Mouse (Mus musculus): ENCODE data around the gene Clec14a. TPM values are rescaled to one million over a fixed set of nuclear protein-coding genes. Genes with fewer than 3 reads are reported as not detected.
"Not testable (repeated sequence)": the region's sequence is repeated elsewhere in the genome, so short reads cannot be mapped to it uniquely, and the experiment has no call there.

Gene Clec14a
- polyA plus RNA-seq (2015; fragmentation: Nextera tagmentation; extraction: Ambion mirVana) = 5.3 and 6.3 TPM in 2 replicates

DNA sequence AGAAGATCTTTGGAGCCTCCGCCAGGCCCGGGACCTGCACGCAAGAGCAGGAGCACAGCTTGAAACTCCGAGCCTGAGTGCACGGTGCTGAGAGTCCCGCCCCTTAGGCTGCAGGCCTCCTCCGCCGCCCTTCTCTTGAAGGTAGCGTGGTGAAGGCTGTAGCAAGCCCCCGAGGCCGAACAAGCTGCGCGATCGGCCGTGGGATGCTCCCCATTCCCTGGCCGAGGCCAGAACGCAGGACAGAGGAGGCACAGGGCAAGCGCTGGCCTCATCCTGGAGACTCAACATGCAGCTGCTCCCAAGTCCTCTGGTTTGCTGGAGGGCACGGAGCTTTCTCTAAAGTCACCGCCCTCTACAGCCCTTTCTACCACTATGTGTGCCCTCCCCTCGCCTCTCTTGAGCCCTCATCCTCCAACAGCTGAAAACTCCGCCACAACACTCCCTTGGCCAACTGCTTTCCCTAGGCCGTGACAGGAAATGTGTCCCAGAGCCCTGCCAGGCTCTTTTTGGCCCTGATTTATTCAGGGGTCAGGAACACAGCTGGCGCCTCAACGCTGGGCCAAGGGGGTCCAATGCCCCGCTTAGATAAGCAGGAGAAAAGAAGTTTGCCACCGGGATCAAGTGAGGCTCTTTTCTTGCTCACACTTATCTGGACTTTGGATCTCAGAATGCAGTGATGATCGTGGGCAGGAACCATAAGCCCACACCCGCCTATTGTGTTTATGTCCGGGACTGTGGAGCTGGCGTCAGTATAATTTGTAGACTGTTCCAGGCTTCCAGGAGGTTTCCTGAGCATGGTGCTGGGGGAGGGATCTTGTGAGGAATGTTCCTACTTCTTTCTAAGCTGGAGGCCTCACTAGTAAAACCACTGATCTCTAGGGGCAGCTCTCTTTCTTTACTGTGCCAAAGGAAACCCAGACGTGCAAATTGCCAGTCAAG, at the start of gene Clec14a:
TSS of gene Clec14a (minus strand) at position 728 of the 939 bp plus-strand sequence.
- H3K27me3 ChIP-seq (replicated peaks; ENCODE audit: control insufficient read depth, insufficient read depth, low read length) = 0 out of 2 replicates have a peak, but pooled peaks cover 3% of the 10 kb centered on the region
- peak within 1 kb of the TSS; percentile 40 for H3K9ac ChIP-seq (ENCODE audit: low read depth, low read length)
- H3K36me3 ChIP-seq (ENCODE audit: control insufficient read depth, insufficient read depth) = no peaks in the 10 kb centered on the region
- H3K4me3 ChIP-seq (ENCODE audit: low read depth, low read length) = peak within 1 kb of the TSS; percentile 37
- peak within 1 kb of the TSS; percentile 76 for H3K4me2 ChIP-seq (replicated peaks; ENCODE audit: low read depth)
- peak within 1 kb of the TSS; percentile 66 for H3K27ac ChIP-seq (ENCODE audit: low read depth, low read length)
- no peaks in the 10 kb centered on the region for H3K9me3 ChIP-seq (ENCODE audit: control insufficient read depth)
- 9% methylated on average over 32 of the region's 32 CpGs for WGBS
- no peaks in the 10 kb centered on the region for H3K4me1 ChIP-seq (replicated peaks; ENCODE audit: control insufficient read depth, insufficient read depth, low read length)
- no peak for TF ChIP-seq CTCF (IDR thresholded peaks at IDR 0.05; ENCODE audit: low read depth)
- ATAC-seq = peak; percentile 56

DNA sequence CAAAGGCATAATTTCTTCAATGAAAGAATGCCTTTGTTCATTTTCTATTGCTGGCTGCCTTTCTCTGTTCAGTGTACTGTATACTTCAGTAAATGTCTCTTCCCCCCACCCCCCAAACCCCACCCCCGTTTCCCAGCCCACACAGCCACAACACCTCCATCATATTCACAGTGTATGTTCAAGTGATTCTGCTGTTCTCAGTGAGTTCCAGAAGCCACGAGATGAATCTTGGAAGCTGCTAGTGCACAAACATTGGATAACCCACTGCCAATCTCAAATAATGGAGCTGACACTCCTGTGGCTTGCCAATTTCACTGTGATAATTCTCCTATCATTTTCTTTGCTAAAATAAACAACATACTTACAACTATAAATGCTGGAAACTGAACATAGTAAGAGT, 38.7 kb upstream of the Clec14a start:
- no peak for ATAC-seq
- Histone ChIP-seq H3K36me3 (ENCODE audit: control insufficient read depth, insufficient read depth) (no peaks in the 10 kb centered on the region), H3K27ac (ENCODE audit: low read depth, low read length) (no peak overlapping the region), H3K9me3 (ENCODE audit: control insufficient read depth) (no peaks in the 10 kb centered on the region), H3K4me2 (replicated peaks; ENCODE audit: low read depth) (no peak overlapping the region), H3K27me3 (replicated peaks; ENCODE audit: control insufficient read depth, insufficient read depth, low read length) (no peaks in the 10 kb centered on the region), H3K4me3 (ENCODE audit: low read depth, low read length) (no peak overlapping the region), H3K4me1 (replicated peaks; ENCODE audit: control insufficient read depth, insufficient read depth, low read length) (no peaks in the 10 kb centered on the region), H3K9ac (ENCODE audit: low read depth, low read length) (no peak overlapping the region)
- TF ChIP-seq CTCF (IDR thresholded peaks at IDR 0.05; ENCODE audit: low read depth) = no peak
- WGBS = 64% methylated on average over 2 of the region's 2 CpGs

DNA sequence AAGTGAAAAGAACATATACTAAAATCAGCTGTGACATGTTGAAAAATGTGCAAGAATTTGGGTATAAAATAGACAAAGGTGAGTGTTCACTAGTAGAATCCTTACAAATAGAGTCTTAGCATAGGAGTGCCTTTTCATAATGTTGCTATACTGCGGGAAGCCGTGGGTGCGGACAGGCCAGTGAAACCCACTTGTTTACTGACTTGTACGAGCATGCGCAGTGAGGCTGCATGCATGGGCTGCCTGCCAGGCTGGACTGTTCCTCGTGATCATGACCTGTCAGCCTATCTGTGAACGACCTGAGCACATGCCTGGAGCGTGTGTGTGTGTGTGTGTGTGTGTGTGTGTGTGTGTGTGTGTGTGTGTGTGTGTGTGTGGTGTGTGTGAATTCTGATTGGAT, 37.3 kb upstream of the Clec14a start:
- not testable (repeated sequence) for H3K4me2 ChIP-seq (replicated peaks; ENCODE audit: low read depth); H3K9me3 ChIP-seq (ENCODE audit: control insufficient read depth); H3K4me1 ChIP-seq (replicated peaks; ENCODE audit: control insufficient read depth, insufficient read depth, low read length); H3K9ac ChIP-seq (ENCODE audit: low read depth, low read length); H3K4me3 ChIP-seq (ENCODE audit: low read depth, low read length); H3K27me3 ChIP-seq (replicated peaks; ENCODE audit: control insufficient read depth, insufficient read depth, low read length); H3K36me3 ChIP-seq (ENCODE audit: control insufficient read depth, insufficient read depth); ATAC-seq; H3K27ac ChIP-seq (ENCODE audit: low read depth, low read length)
- 58% methylated on average over 8 of the region's 8 CpGs for WGBS

DNA sequence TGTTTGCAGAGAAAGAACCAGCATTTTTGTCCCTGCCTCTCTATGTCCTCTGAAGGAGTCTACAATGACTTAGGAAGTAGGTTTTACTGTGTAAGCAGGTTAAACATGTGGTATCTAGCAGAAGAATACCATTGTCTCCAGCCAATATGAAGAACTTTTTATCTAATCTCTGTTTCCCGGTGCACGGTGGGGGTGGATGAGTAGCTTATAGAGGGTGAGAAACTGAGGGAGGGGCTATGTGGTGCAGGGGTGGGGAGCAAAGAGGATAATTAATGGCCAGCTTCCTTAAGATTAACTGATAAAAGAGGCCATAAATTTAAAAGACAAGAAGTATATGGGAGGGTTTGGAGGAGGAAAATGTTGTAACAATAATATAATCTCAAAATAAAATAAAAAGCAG, 36.5 kb upstream of the Clec14a start:
- H3K4me3 ChIP-seq (ENCODE audit: low read depth, low read length) = no peak overlapping the region
- no peak overlapping the region for H3K27ac ChIP-seq (ENCODE audit: low read depth, low read length)
- ATAC-seq = no peak
- H3K9ac ChIP-seq (ENCODE audit: low read depth, low read length) = no peak overlapping the region
- no peaks in the 10 kb centered on the region for H3K9me3 ChIP-seq (ENCODE audit: control insufficient read depth)
- H3K36me3 ChIP-seq (ENCODE audit: control insufficient read depth, insufficient read depth) = no peaks in the 10 kb centered on the region
- no peaks in the 10 kb centered on the region for H3K27me3 ChIP-seq (replicated peaks; ENCODE audit: control insufficient read depth, insufficient read depth, low read length)
- TF ChIP-seq CTCF (IDR thresholded peaks at IDR 0.05; ENCODE audit: low read depth) = no peak
- no peak overlapping the region for H3K4me2 ChIP-seq (replicated peaks; ENCODE audit: low read depth)
- 23% methylated on average over 2 of the region's 2 CpGs for WGBS
- no peaks in the 10 kb centered on the region for H3K4me1 ChIP-seq (replicated peaks; ENCODE audit: control insufficient read depth, insufficient read depth, low read length)

DNA sequence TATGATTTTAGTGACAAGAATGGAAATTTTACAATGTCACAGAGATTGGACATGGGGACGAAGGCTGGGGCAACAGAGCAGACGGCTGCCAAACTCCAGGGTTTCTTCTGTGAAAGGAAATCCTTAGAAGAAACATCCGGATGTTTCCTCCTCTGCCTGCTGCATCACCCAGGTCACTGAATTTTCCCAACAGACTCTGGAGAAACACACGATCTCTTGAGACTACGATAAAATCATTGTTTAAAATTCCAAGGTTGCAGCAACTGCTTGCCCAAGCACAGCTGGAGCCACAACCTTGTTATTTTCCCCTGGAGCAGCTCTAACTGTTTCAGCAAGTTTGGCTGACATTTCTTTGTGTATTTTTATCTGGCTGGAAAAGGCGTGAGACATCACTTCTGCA, 27.9 kb upstream of the Clec14a start:
- no peak for TF ChIP-seq CTCF (IDR thresholded peaks at IDR 0.05; ENCODE audit: low read depth)
- H3K4me1 ChIP-seq (replicated peaks; ENCODE audit: control insufficient read depth, insufficient read depth, low read length) = no peaks in the 10 kb centered on the region
- WGBS = 60% methylated on average over 6 of the region's 6 CpGs

DNA sequence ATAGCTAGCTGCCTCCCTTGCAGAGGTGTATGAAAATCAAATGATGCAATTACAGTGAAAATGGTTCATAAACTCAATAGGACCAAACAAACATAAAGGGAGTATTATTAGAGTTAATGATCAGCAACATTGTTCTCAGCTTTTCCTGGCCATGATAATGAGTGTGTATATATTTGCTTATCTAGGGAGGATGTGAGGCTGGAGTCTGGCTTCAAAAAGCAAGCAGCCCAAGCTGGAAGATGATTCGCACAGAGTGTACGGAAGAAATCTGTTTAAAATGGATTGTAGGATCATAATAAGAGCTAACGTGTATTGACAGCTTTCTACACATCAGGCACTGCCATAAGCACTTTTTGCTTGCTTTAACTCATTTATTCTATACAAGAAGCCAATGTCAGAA, 16.8 kb upstream of the Clec14a start:
- H3K4me2 ChIP-seq (replicated peaks; ENCODE audit: low read depth) = no peak overlapping the region
- no peaks in the 10 kb centered on the region for H3K4me1 ChIP-seq (replicated peaks; ENCODE audit: control insufficient read depth, insufficient read depth, low read length)
- no peak for ATAC-seq
- no peak overlapping the region for H3K27ac ChIP-seq (ENCODE audit: low read depth, low read length)
- no peak overlapping the region for H3K4me3 ChIP-seq (ENCODE audit: low read depth, low read length)
- no peak overlapping the region for H3K9ac ChIP-seq (ENCODE audit: low read depth, low read length)
- H3K9me3 ChIP-seq (ENCODE audit: control insufficient read depth) = no peaks in the 10 kb centered on the region
- no peaks in the 10 kb centered on the region for H3K27me3 ChIP-seq (replicated peaks; ENCODE audit: control insufficient read depth, insufficient read depth, low read length)
- WGBS = 70% methylated on average over 3 of the region's 3 CpGs
- H3K36me3 ChIP-seq (ENCODE audit: control insufficient read depth, insufficient read depth) = no peaks in the 10 kb centered on the region
- no peak for TF ChIP-seq CTCF (IDR thresholded peaks at IDR 0.05; ENCODE audit: low read depth)

More for the DNA sequence above, 27.9 kb upstream of the Clec14a start:
- H3K27ac ChIP-seq (ENCODE audit: low read depth, low read length) = no peak overlapping the region
- no peak overlapping the region for H3K9ac ChIP-seq (ENCODE audit: low read depth, low read length)
- H3K4me2 ChIP-seq (replicated peaks; ENCODE audit: low read depth) = no peak overlapping the region
- H3K4me3 ChIP-seq (ENCODE audit: low read depth, low read length) = no peak overlapping the region
- ATAC-seq = no peak
- H3K27me3 ChIP-seq (replicated peaks; ENCODE audit: control insufficient read depth, insufficient read depth, low read length) = no peaks in the 10 kb centered on the region
- H3K36me3 ChIP-seq (ENCODE audit: control insufficient read depth, insufficient read depth) = no peaks in the 10 kb centered on the region
- no peaks in the 10 kb centered on the region for H3K9me3 ChIP-seq (ENCODE audit: control insufficient read depth)
